Comparison of ENCODE assay signal across 24 mouse cellular contexts in genomic region chr4:12353337-12353856, GRCm38 (mm10).
DNase-seq lines count a peak whose midpoint lies in the region; ATAC-seq lines count a peak whose summit lies in the region.
"Had no signal": no experiment of that assay in that cellular context is flagged by ENCODE, and none has a peak within 500 bp of the region (broad histone marks: within the 10 kb centered on the region; RNA-seq: fewer than 3 reads in every experiment).

No protein-coding gene starts in this region.

- no peak overlapping the region for H3K4me2 ChIP-seq in forebrain, embryonic 14.5 days (ENCODE audit: low read length)
- no peak overlapping the region for H3K4me2 ChIP-seq in forebrain, embryonic 12.5 days
- H3K4me2 ChIP-seq: embryonic facial prominence, embryonic 13.5 days; heart, embryonic 11.5 days; hindbrain, embryonic 12.5 days; hindbrain, embryonic 15.5 days had no signal

- H3K27ac ChIP-seq in forebrain, embryonic 14.5 days (ENCODE audit: low read depth, low read length), result no peak overlapping the region
- H3K27ac ChIP-seq in forebrain, embryonic 12.5 days, result no peak overlapping the region
- H3K27ac ChIP-seq: embryonic facial prominence, embryonic 10.5 days; embryonic facial prominence, embryonic 13.5 days; gastrocnemius, adult 2 months; hindbrain, embryonic 12.5 days; hindbrain, embryonic 15.5 days had no signal

- H3K27me3 ChIP-seq in forebrain, embryonic 14.5 days (replicated peaks; ENCODE audit: control insufficient read depth, insufficient read depth, low read length), result no peaks in the 10 kb centered on the region
- H3K27me3 ChIP-seq in forebrain, embryonic 12.5 days, result no peaks in the 10 kb centered on the region
- H3K27me3 ChIP-seq: embryonic facial prominence, embryonic 13.5 days; hindbrain, embryonic 12.5 days; hindbrain, embryonic 15.5 days had no signal

- H3K4me1 ChIP-seq in forebrain, embryonic 14.5 days (ENCODE audit: control insufficient read depth, insufficient read depth, low read length), result no peaks in the 10 kb centered on the region
- H3K4me1 ChIP-seq in forebrain, embryonic 12.5 days, result no peaks in the 10 kb centered on the region
- H3K4me1 ChIP-seq: embryonic facial prominence, embryonic 10.5 days; embryonic facial prominence, embryonic 13.5 days; hindbrain, embryonic 12.5 days; hindbrain, embryonic 15.5 days had no signal

- 0 out of 2 replicates have a peak, but pooled peaks have one; percentile 23 for ATAC-seq in forebrain, embryonic 14.5 days
- ATAC-seq in forebrain, embryonic 12.5 days (ENCODE audit: low FRiP score), result no peak
- ATAC-seq in frontal cortex, adult (ENCODE audit: low TSS enrichment), result peak; percentile 88
- ATAC-seq: activated CD4-positive, CD25-positive, alpha-beta regulatory T cell, adult 4 months; intestine, postnatal 0 days had no signal

- H3K36me3 ChIP-seq in forebrain, embryonic 14.5 days (ENCODE audit: control insufficient read depth, insufficient read depth, low read length), result no peaks in the 10 kb centered on the region
- H3K36me3 ChIP-seq in forebrain, embryonic 12.5 days (replicated peaks), result no peaks in the 10 kb centered on the region
- H3K36me3 ChIP-seq: embryonic facial prominence, embryonic 10.5 days; embryonic facial prominence, embryonic 13.5 days; hindbrain, embryonic 12.5 days; hindbrain, embryonic 15.5 days had no signal

- 60% methylated on average over 3 of the region's 3 CpGs for WGBS in forebrain, embryonic 14.5 days
- 81% methylated on average over 3 of the region's 3 CpGs for WGBS in forebrain, embryonic 12.5 days

- no peaks in the 10 kb centered on the region for H3K9me3 ChIP-seq in forebrain, embryonic 14.5 days (replicated peaks; ENCODE audit: control insufficient read depth, low read length)
- H3K9me3 ChIP-seq in forebrain, embryonic 12.5 days, result no peaks in the 10 kb centered on the region
- H3K9me3 ChIP-seq: embryonic facial prominence, embryonic 10.5 days; embryonic facial prominence, embryonic 13.5 days; hindbrain, embryonic 12.5 days; hindbrain, embryonic 15.5 days had no signal

- no peak overlapping the region for H3K9ac ChIP-seq in forebrain, embryonic 14.5 days (ENCODE audit: low read length)
- no peak overlapping the region for H3K9ac ChIP-seq in forebrain, embryonic 12.5 days
- H3K9ac ChIP-seq: embryonic facial prominence, embryonic 13.5 days; hindbrain, embryonic 12.5 days; hindbrain, embryonic 15.5 days had no signal

- H3K4me3 ChIP-seq in forebrain, embryonic 14.5 days (ENCODE audit: low read depth, low read length), result no peak overlapping the region
- no peak overlapping the region for H3K4me3 ChIP-seq in forebrain, embryonic 12.5 days (replicated peaks)
- H3K4me3 ChIP-seq: embryonic facial prominence, embryonic 10.5 days; embryonic facial prominence, embryonic 13.5 days; erythroblast, embryonic 14.5 days; gastrocnemius, adult 2 months; hindbrain, embryonic 12.5 days; hindbrain, embryonic 15.5 days had no signal

- peak; percentile 47 for DNase-seq in forebrain, embryonic 14.5 days (ENCODE audit: low spot score)
- DNase-seq in frontal cortex, adult 2 months (ENCODE audit: extremely low spot score in 1 of 2, low spot score in 1 of 2), result no peak
- DNase-seq in brain, adult 2 months (ENCODE audit: low read depth, low spot score), result peak; percentile 27
- DNase-seq in adrenal gland, adult 2 months, result no peak
- DNase-seq: adrenal gland, postnatal 10 days; adrenal gland, postnatal 36 days; cerebellum, adult 11-12 months; cerebellum, adult 8-10 months; cerebellum, postnatal 10 days; cerebellum, postnatal 36 days; embryo, embryonic 11 days; gastrocnemius, adult 2 months; gastrocnemius, postnatal 14 days; heart, adult 11 months had no signal

Comparison
In these comparisons a context has a peak if more than half of its experiments do, and no peak if none do; other contexts are left out.
1. DNase-seq: peak in forebrain, embryonic 14.5 days (single experiment) and brain, adult 2 months (single experiment); none in frontal cortex, adult 2 months (0 of 2) and adrenal gland, adult 2 months (single experiment).